Mouse (Mus musculus) central nervous system, embryonic 18 days (tissue): ENCODE data around the gene Olfr285. TPM values are rescaled to one million over a fixed set of nuclear protein-coding genes. Genes with fewer than 3 reads are reported as not detected.

Experiments
- polyA plus RNA-seq: library from polyadenylated mRNA; depleted of rRNA; stranded (reverse); fragments of >200 nt; gene quantifications from 2 replicates; pipeline ENCODE4 v1.2.3, GENCODE M21; 2012; rRNA removed

The Olfr285 gene
- polyA plus RNA-seq = not detected in 2 replicates

GRCm38 (mm10) chr15:98317177-98317724 is at the start of gene Olfr285:
TSS of gene Olfr285 (minus strand) at chr15:98317353.

GRCm38 (mm10) chr15:98340887-98341286 is 23.7 kb upstream of the Olfr285 start, which contains the start of gene Olfr284:
TSS of gene Olfr284 (minus strand) at chr15:98340987.

GRCm38 (mm10) chr15:98295628-98296551 is 21.3 kb downstream of the Olfr285 start, which contains the start of gene Zfp641:
TSS of gene Zfp641 (minus strand) at chr15:98296161.

Other genes with a start within 250 kb of the Olfr285 start
- gene Pfkm, start 224.8 kb downstream of the Olfr285 start, polyA plus RNA-seq = 141 and 145 TPM in 2 replicates
- gene Senp1, start 223.6 kb downstream of the Olfr285 start, polyA plus RNA-seq = 15.4 and 16.1 TPM in 2 replicates
- gene Asb8, start 151.7 kb downstream of the Olfr285 start, polyA plus RNA-seq = 47.8 and 48.6 TPM in 2 replicates
- gene Ccdc184, start 150.2 kb downstream of the Olfr285 start, polyA plus RNA-seq = 58.9 and 63.7 TPM in 2 replicates
- not detected in 2 replicates for gene Olfr288, start 121.8 kb downstream of the Olfr285 start, polyA plus RNA-seq
- 0.06 and 0.07 TPM in 2 replicates for gene Gm44579, start 96.4 kb downstream of the Olfr285 start, polyA plus RNA-seq
- gene Olfr287, start 96.3 kb downstream of the Olfr285 start, polyA plus RNA-seq = 0.31 and 0.32 TPM in 2 replicates
- gene Olfr286, start 82.9 kb downstream of the Olfr285 start, polyA plus RNA-seq = not detected in 2 replicates
- not detected in 2 replicates for gene H1fnt, start 60.1 kb downstream of the Olfr285 start, polyA plus RNA-seq
- 13.7 and 14.5 TPM in 2 replicates for gene Zfp641, start 21.2 kb downstream of the Olfr285 start, polyA plus RNA-seq
- gene Olfr284, start 23.6 kb upstream of the Olfr285 start, polyA plus RNA-seq = not detected in 2 replicates
- gene Olfr283, start 63.6 kb upstream of the Olfr285 start, polyA plus RNA-seq = not detected in 2 replicates
- not detected in 2 replicates for gene Olfr282, start 113.9 kb upstream of the Olfr285 start, polyA plus RNA-seq
- not detected in 2 replicates for gene Olfr281, start 135.2 kb upstream of the Olfr285 start, polyA plus RNA-seq
- not detected in 2 replicates for gene OR5BS1P, start 152.5 kb upstream of the Olfr285 start, polyA plus RNA-seq
- gene Lalba, start 165.4 kb upstream of the Olfr285 start, polyA plus RNA-seq = 0.09 TPM in 1 of 2 replicates, not detected in the other
- gene Olfr279, start 175.0 kb upstream of the Olfr285 start, polyA plus RNA-seq = not detected in 2 replicates
- gene Kansl2, start 216.9 kb upstream of the Olfr285 start, polyA plus RNA-seq = 90.0 and 92.4 TPM in 2 replicates